Mouse (Mus musculus) kidney, adult 2 months (tissue): ENCODE measurements around the gene Slc6a1.

Source experiments
- CTCF ChIP-seq: fragments of 200-500 bp; conservative IDR thresholded peaks from 2 replicates; pipeline ENCODE4 v1.5.1; 2011; ENCODE audit warnings: low read depth, mild to moderate bottlenecking, control low read depth, low read length, moderate library complexity, mixed read lengths; ENCODE audit not compliant: insufficient read depth, insufficient read length
- POLR2A ChIP-seq: fragments of 200-500 bp; IDR thresholded peaks from one replicate; pipeline ENCODE4 v1.6.1; 2011; ENCODE audit warnings: low read depth, low read length, control low read depth

DNA sequence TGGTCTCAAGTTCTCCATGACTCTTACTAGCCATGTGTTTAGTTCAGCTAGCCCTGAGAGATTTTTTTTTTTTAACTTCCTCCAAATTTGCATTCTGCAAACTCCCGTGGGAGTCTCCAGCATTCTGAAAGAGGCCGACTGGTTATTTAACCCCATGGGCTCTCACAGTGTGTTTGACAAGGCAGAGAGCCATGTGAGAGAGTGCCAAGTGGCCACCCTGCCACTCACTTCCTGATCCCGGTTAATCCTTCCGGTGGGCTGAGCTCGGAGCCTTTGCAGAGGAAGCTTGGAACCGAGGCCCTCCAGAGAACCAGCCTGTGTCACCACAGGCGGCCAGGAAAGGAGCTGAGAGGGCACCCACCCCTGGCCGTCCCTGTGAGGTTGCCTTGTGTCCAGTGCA lies 11.1 kb downstream of the Slc6a1 start:
- no peak for TF ChIP-seq CTCF
- TF ChIP-seq POLR2A: no peak
